Mouse (Mus musculus) midbrain, embryonic 13.5 days (tissue): Measurements from ENCODE around the gene Cd300c. TPM values are rescaled to one million over a fixed set of nuclear protein-coding genes. Genes with fewer than 3 reads are reported as not detected.
"Not testable (repeated sequence)": the region's sequence is repeated elsewhere in the genome, so short reads cannot be mapped to it uniquely, and the experiment has no call there.

Experiments
- ATAC-seq: fragments of 200-750 bp; cut with Nextera tagmentation; 2 replicates; pipeline ENCODE4 v1.8.0; 2017; ENCODE audit warnings: mild to moderate bottlenecking, moderate TSS enrichment, moderate library complexity
- H3K27ac ChIP-seq: fragments of 300-500 bp; sonication (generic); 2 replicates; pipeline ENCODE4 v1.5.1; 2015; ENCODE audit warnings: inconsistent platforms, mild to moderate bottlenecking, moderate library complexity
- H3K27me3 ChIP-seq: fragments of 300-500 bp; sonication (generic); 2 replicates; pipeline ENCODE4 v1.6.1; 2015; ENCODE audit warnings: mild to moderate bottlenecking, inconsistent platforms
- H3K36me3 ChIP-seq: fragments of 300-500 bp; sonication (generic); 2 replicates; pipeline ENCODE4 v1.6.1; 2015; ENCODE audit warnings: mild to moderate bottlenecking, inconsistent platforms
- H3K4me1 ChIP-seq: fragments of 300-500 bp; sonication (generic); replicated peaks from 2 replicates; pipeline ENCODE4 v1.6.1; 2015; ENCODE audit warnings: inconsistent platforms
- H3K4me2 ChIP-seq: fragments of 300-500 bp; sonication (generic); replicated peaks from 2 replicates; pipeline ENCODE4 v1.6.1; 2015; ENCODE audit warnings: moderate library complexity, mild to moderate bottlenecking, inconsistent platforms
- H3K4me3 ChIP-seq: fragments of 300-500 bp; sonication (generic); replicated peaks from 2 replicates; pipeline ENCODE4 v1.5.1; 2015; ENCODE audit warnings: mild to moderate bottlenecking, inconsistent platforms
- H3K9ac ChIP-seq: fragments of 300-500 bp; sonication (generic); replicated peaks from 2 replicates; pipeline ENCODE4 v1.6.1; 2015; ENCODE audit warnings: mild to moderate bottlenecking, inconsistent platforms
- H3K9me3 ChIP-seq: fragments of 300-500 bp; sonication (generic); 2 replicates; pipeline ENCODE4 v1.6.1; 2016; ENCODE audit warnings: mild to moderate bottlenecking, inconsistent platforms
- WGBS: fragments of 180-500 bp; shearing (Covaris S2); methylation state at CpG from one replicate; pipeline ENCODE4 v1.1.7; 2015; 5-methylcytosine and 5-hydroxymethylcytosine counted together
- polyA plus RNA-seq: library from polyadenylated mRNA; unstranded; fragments of >200 nt; fragmentation: Nextera tagmentation; extraction: Ambion mirVana; gene quantifications from 2 replicates; pipeline ENCODE4 v1.2.1, GENCODE M21; 2015

Gene Cd300c
- polyA plus RNA-seq, 1 experiment from 2014 or later, result not detected

DNA sequence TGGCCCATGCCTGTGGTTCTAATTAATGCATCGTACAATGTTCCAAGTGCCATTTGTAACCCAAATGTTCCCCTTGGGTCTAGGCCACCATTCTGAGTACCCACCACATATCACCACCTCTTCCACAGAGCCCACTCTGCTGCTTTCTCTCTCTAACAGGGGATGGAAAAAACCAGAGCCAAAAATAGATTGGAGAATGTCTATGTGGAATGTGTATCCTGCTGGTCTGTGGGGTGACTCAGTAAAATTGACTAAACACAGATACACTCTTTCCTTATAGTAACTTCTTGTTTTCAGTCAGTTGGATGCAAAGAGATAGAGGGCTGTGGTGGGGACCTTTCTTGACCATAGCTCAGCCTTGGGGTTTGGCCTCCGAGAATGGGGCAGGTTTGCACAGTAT is 39.4 kb downstream of the Cd300c start:
- WGBS, result 95% methylated on average over 2 of the region's 2 CpGs
- H3K9ac ChIP-seq, result no peak overlapping the region
- H3K4me1 ChIP-seq, result no peaks in the 10 kb centered on the region
- no peak for ATAC-seq
- H3K9me3 ChIP-seq, result no peaks in the 10 kb centered on the region
- H3K27ac ChIP-seq, result no peak overlapping the region
- no peak overlapping the region for H3K4me3 ChIP-seq
- H3K4me2 ChIP-seq, result no peak overlapping the region
- no peaks in the 10 kb centered on the region for H3K27me3 ChIP-seq
- no peaks in the 10 kb centered on the region for H3K36me3 ChIP-seq

GRCm38 (mm10) chr11:114923961-114924360 is 45.0 kb downstream of the Cd300c start:
- no peaks in the 10 kb centered on the region for H3K9me3 ChIP-seq
- no peak overlapping the region for H3K9ac ChIP-seq
- H3K4me3 ChIP-seq, result no peak overlapping the region
- no peak overlapping the region for H3K27ac ChIP-seq
- H3K4me2 ChIP-seq, result no peak overlapping the region
- H3K4me1 ChIP-seq, result no peaks in the 10 kb centered on the region
- no peak for ATAC-seq
- no peaks in the 10 kb centered on the region for H3K36me3 ChIP-seq
- 78% methylated on average over 4 of the region's 4 CpGs for WGBS
- no peaks in the 10 kb centered on the region for H3K27me3 ChIP-seq

DNA sequence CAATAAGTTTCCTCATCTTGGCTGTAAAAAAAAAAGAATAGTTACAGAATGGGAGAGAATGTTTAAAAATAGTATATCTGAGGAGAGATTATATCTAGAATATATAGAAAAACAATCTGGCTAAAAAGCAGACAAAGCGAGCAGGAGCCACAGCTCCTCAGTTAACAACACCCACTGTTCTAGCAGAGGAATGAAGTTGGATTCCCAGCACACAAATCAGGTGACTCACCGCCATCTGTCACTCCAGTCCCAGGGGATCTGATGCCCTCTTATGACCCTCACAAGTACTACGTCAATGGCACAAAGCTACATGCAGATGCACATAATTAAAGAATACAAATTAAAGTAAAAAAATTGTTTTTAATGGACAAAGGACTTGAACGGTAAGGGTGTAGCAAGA is 46.5 kb downstream of the Cd300c start:
- no peak overlapping the region for H3K27ac ChIP-seq
- H3K9ac ChIP-seq, result no peak overlapping the region
- H3K27me3 ChIP-seq, result no peaks in the 10 kb centered on the region
- H3K4me1 ChIP-seq, result no peaks in the 10 kb centered on the region
- no peak overlapping the region for H3K4me2 ChIP-seq
- no peaks in the 10 kb centered on the region for H3K36me3 ChIP-seq
- H3K9me3 ChIP-seq, result no peaks in the 10 kb centered on the region
- WGBS, result 84% methylated on average over 4 of the region's 4 CpGs
- no peak overlapping the region for H3K4me3 ChIP-seq
- ATAC-seq, result no peak

- Histone ChIP-seq H3K27ac (no peak overlapping the region), H3K9me3 (no peaks in the 10 kb centered on the region), H3K9ac (no peak overlapping the region), H3K36me3 (no peaks in the 10 kb centered on the region), H3K4me1 (no peaks in the 10 kb centered on the region), H3K27me3 (peaks cover 4% of the 10 kb centered on the region; the same call in 1 of the 2 replicates), H3K4me3 (no peak overlapping the region), H3K4me2 (no peak overlapping the region)
- WGBS, result 81% methylated on average over 6 of the region's 6 CpGs
- no peak for ATAC-seq
Observed at GRCm38 (mm10) chr11:114917120-114917519, 51.8 kb downstream of the Cd300c start.

- Histone ChIP-seq H3K9ac (no peak overlapping the region), H3K36me3 (no peaks in the 10 kb centered on the region), H3K27me3 (peaks cover 4% of the 10 kb centered on the region; the same call in 1 of the 2 replicates), H3K4me2 (no peak overlapping the region), H3K27ac (no peak overlapping the region), H3K9me3 (no peaks in the 10 kb centered on the region), H3K4me3 (no peak overlapping the region), H3K4me1 (no peaks in the 10 kb centered on the region)
- no peak for ATAC-seq
- 68% methylated on average over 7 of the region's 7 CpGs for WGBS
Observed at GRCm38 (mm10) chr11:114914978-114915377, 54.0 kb downstream of the Cd300c start.

GRCm38 (mm10) chr11:114912847-114913246 is 56.1 kb downstream of the Cd300c start:
- Histone ChIP-seq H3K4me3 (no peak overlapping the region), H3K27me3 (peaks cover 4% of the 10 kb centered on the region; the same call in 1 of the 2 replicates), H3K9me3 (no peaks in the 10 kb centered on the region), H3K9ac (no peak overlapping the region), H3K4me2 (no peak overlapping the region), H3K4me1 (no peaks in the 10 kb centered on the region), H3K36me3 (no peaks in the 10 kb centered on the region), H3K27ac (no peak overlapping the region)
- WGBS, result 23% methylated on average over 9 of the region's 9 CpGs
- peak; percentile 78 for ATAC-seq

GRCm38 (mm10) chr11:114909538-114909937 is 59.4 kb downstream of the Cd300c start:
- not testable (repeated sequence) for H3K9ac ChIP-seq, H3K4me3 ChIP-seq, H3K27ac ChIP-seq, H3K9me3 ChIP-seq, H3K36me3 ChIP-seq, H3K4me2 ChIP-seq, ATAC-seq, H3K27me3 ChIP-seq, H3K4me1 ChIP-seq
- 39% methylated on average over 3 of the region's 3 CpGs for WGBS

DNA sequence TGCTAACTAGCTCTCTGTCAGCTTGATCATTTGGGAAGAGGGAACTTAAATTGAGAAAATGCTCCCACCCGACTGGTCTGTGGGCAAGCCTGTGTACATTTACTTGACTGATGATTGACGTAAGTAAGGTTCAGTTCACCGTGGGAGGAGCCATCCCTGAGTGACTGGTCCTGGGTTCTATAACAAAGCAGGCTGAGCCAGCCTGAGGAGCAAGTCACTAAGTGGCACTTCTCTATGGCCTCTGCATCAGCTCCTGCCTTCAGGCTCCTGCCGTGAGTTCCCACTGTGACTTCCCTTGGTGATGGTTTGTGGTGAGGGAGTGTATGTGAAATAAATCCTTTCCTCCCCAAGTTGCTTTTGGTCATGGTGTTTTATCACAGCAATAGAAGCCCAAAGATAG is 60.9 kb downstream of the Cd300c start:
- H3K27me3 ChIP-seq, result 0 out of 2 replicates have a peak, but pooled peaks cover 5% of the 10 kb centered on the region
- no peak for ATAC-seq
- H3K4me1 ChIP-seq, result no peaks in the 10 kb centered on the region
- no peak overlapping the region for H3K4me2 ChIP-seq
- no peak overlapping the region for H3K4me3 ChIP-seq
- H3K9me3 ChIP-seq, result no peaks in the 10 kb centered on the region
- H3K36me3 ChIP-seq, result no peaks in the 10 kb centered on the region
- no peak overlapping the region for H3K27ac ChIP-seq
- 68% methylated on average over 4 of the region's 4 CpGs for WGBS
- no peak overlapping the region for H3K9ac ChIP-seq

GRCm38 (mm10) chr11:114907567-114907966 is 61.4 kb downstream of the Cd300c start:
- 80% methylated on average over 4 of the region's 4 CpGs for WGBS
- no peaks in the 10 kb centered on the region for H3K4me1 ChIP-seq
- no peak overlapping the region for H3K9ac ChIP-seq
- no peaks in the 10 kb centered on the region for H3K9me3 ChIP-seq
- H3K4me2 ChIP-seq, result no peak overlapping the region
- H3K4me3 ChIP-seq, result no peak overlapping the region
- no peak overlapping the region for H3K27ac ChIP-seq
- no peak for ATAC-seq
- 0 out of 2 replicates have a peak, but pooled peaks cover 5% of the 10 kb centered on the region for H3K27me3 ChIP-seq
- no peaks in the 10 kb centered on the region for H3K36me3 ChIP-seq

Other genes with a start within 250 kb of the Cd300c start
- 1.6 and 1.7 TPM in 2 replicates for gene Dnaic2, start 241.7 kb downstream of the Cd300c start, polyA plus RNA-seq
- gene Kif19a, start 203.8 kb downstream of the Cd300c start, polyA plus RNA-seq, result 0.35 and 1.2 TPM in 2 replicates
- gene Btbd17, start 173.2 kb downstream of the Cd300c start, polyA plus RNA-seq, result 30.1 and 33.6 TPM in 2 replicates
- gene Gpr142, start 170.2 kb downstream of the Cd300c start, polyA plus RNA-seq, result not detected in 2 replicates
- 5.9 and 7.1 TPM in 2 replicates for gene Gprc5c, start 118.0 kb downstream of the Cd300c start, polyA plus RNA-seq
- 0.55 and 0.67 TPM in 2 replicates for gene Cd300a, start 79.1 kb downstream of the Cd300c start, polyA plus RNA-seq
- 0.05 TPM in 1 of 2 replicates, not detected in the other for gene Cd300lb, start 34.8 kb downstream of the Cd300c start, polyA plus RNA-seq
- gene Cd300ld, start 20.8 kb upstream of the Cd300c start, polyA plus RNA-seq, result not detected in 2 replicates
- 0.81 and 0.82 TPM in 2 replicates for gene Cd300c2, start 32.7 kb upstream of the Cd300c start, polyA plus RNA-seq
- not detected in 2 replicates for gene Cd300ld2, start 47.0 kb upstream of the Cd300c start, polyA plus RNA-seq
- gene Cd300ld4, start 57.9 kb upstream of the Cd300c start, polyA plus RNA-seq, result not detected in 2 replicates
- not detected in 2 replicates for gene Cd300ld5, start 68.6 kb upstream of the Cd300c start, polyA plus RNA-seq
- not detected in 2 replicates for gene Cd300ld3, start 79.3 kb upstream of the Cd300c start, polyA plus RNA-seq
- not detected in 2 replicates for gene Cd300e, start 93.0 kb upstream of the Cd300c start, polyA plus RNA-seq
- 0.63 and 1.3 TPM in 2 replicates for gene Rab37, start 122.3 kb upstream of the Cd300c start, polyA plus RNA-seq
- gene Cd300lf, start 164.8 kb upstream of the Cd300c start, polyA plus RNA-seq, result 0.28 TPM in 1 of 2 replicates, not detected in the other
- 30.4 and 34.3 TPM in 2 replicates for gene Slc9a3r1, start 194.2 kb upstream of the Cd300c start, polyA plus RNA-seq
- 10.3 and 10.7 TPM in 2 replicates for gene Tmem104, start 218.3 kb upstream of the Cd300c start, polyA plus RNA-seq
- 20.9 and 23.7 TPM in 2 replicates for gene Nat9, start 218.7 kb upstream of the Cd300c start, polyA plus RNA-seq